Mouse (Mus musculus) left cerebral cortex, postnatal 25 days (tissue): ENCODE data around the gene Gdf2. TPM values are rescaled to one million over a fixed set of nuclear protein-coding genes. Genes with fewer than 3 reads are reported as not detected.

Experiments
- DNase-seq, 2 experiments: peaks; one replicate each; pipeline ENCODE4 v3.0.0; 2022; ENCODE audit warnings: low spot score in 2 of 2, mixed read lengths in 1 of 2
- intact Hi-C: fragments of 180-260 bp; cut with DNase I; formaldehyde crosslinking; loops from one replicate; pipeline ENCODE4 v1.15.1; 2025
- total RNA-seq, 2 experiments: library from RNA; stranded (reverse); gene quantifications; 2 replicates each; pipeline ENCODE4 v1.2.3; 2021

The Gdf2 gene
- total RNA-seq, 2 experiments from 2014 or later, result not detected

- no peak for DNase-seq
- intact Hi-C loops, result no loop called here
Observed at GRCm38 (mm10) chr14:33952233-33952981, 11.6 kb downstream of the Gdf2 start.

DNA sequence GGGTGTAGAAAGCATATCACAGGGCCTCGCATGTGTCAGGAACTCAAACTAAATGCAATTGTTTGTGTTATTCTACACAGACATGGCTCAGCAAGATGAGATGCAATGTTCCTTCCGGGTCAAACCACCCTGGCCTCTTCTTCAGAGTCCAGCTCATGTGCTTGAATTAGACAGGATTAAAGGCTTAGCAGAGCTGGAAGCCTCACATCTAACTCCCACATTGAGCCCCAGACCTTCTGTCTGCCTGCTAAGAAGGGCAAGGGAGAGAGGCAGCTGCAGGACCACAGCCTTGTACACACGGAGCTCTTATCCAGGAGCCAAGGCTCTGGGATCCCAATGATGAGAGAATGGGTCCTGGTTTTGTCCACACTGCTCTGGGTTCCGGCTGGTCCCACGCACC lies 12.9 kb downstream of the Gdf2 start, which contains the start of gene Rbp3:
Rbp3 (plus strand) TSS at position 243 of the 400 bp plus-strand sequence.
- DNase-seq, result no peak
- intact Hi-C loops, result no loop called here

GRCm38 (mm10) chr14:33956055-33956454 lies 15.2 kb downstream of the Gdf2 start:
- intact Hi-C loops, result no loop called here

GRCm38 (mm10) chr14:33958186-33958585 lies 17.3 kb downstream of the Gdf2 start:
- intact Hi-C loops, result no loop called here
- DNase-seq, result peak in 1 of 2 experiments; percentile 55

More at GRCm38 (mm10) chr14:33956055-33956454, 15.2 kb downstream of the Gdf2 start:
- no peak for DNase-seq

DNA sequence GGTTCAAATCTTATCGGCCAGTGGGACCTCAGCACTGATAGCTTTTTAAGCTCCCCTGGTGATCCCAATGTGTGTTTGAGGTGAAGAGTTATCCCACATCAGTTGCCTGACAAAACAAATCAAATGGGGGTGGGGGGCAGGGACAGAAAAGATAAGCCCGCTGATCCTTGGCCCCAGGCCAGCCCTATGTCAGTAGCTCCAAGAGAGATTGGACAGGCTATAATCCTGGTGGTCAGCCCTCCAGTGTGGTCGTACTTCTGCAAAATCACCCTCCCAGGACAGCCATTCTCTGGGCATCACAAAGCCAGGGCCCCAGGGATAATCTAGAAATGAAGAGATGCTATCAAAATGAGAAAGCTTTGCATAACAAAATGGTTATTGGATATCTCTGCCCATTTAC lies 18.0 kb downstream of the Gdf2 start:
- intact Hi-C loops, result no loop called here
- no peak for DNase-seq

DNA sequence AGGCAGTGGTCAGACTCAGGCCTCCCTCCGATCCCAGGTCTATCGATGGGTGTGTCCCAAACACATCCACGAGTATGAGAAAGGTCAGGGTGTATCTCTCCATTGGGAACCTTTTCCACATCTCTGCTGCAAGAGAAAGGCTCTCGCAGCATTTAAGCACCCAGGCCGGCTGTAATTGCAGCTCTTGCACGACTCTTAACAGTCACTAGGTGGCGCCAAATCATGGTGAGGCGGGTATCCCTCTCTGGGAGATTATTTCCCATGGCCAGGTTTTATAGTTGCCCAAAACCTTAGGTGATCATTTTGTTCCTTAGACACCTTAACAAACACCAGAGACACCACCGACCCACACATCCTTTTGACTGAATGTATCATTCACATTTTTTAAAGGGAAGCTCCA lies 18.5 kb downstream of the Gdf2 start:
- intact Hi-C loops, result no loop called here
- peak; percentile 63 to 69 for DNase-seq

GRCm38 (mm10) chr14:33965675-33966074 lies 24.8 kb downstream of the Gdf2 start:
- DNase-seq, result no peak
- intact Hi-C loops, result no loop called here

DNA sequence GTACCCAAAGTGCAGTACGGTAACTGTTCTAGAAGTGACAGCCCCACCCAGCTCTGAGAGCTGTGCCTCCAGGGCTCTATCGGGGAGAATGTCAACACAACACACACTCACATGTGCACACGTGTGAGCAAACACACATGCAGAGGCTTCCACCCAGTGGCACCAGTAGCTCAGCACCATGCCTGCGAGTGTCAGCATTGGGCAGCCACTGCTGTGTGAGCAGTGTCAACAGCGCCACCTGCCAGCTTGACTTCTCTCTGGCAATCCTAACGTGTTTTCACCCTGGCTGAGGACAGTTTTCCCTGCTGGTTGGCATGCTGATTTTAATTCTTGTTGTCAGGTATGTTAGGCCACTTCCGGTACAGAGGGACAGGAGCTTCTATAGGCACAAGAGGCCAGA lies 31.8 kb downstream of the Gdf2 start:
- intact Hi-C loops, result no loop called here
- DNase-seq, result no peak

- intact Hi-C loops, result no loop called here
- peak in 1 of 2 experiments; percentile 41 for DNase-seq
Observed at GRCm38 (mm10) chr14:33974752-33975151, 33.9 kb downstream of the Gdf2 start.

DNA sequence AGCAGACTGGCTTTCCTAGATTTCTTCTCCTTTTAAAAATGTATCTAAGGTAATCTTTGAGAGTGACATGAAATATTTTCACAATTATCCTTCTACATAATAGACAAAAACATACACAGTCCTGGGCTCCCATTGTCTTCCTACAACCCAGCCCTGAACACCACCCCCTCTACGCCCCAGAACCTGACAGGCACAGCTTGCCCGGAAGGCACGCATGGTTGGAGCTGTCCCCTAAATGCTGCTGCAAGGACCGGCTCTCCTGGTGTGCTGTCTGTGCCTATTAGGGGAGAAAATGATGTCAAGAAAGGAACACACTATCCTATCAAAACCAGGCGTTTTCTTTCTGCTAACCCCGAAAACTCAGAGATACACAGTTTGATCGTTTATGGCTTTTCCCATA lies 36.9 kb downstream of the Gdf2 start:
- no peak for DNase-seq
- intact Hi-C loops, result no loop called here

- intact Hi-C loops, result no loop called here
- DNase-seq, result no peak
Observed at GRCm38 (mm10) chr14:33978604-33979059, 37.8 kb downstream of the Gdf2 start, which contains the start of gene Zfp488. Gene Zfp488 (minus strand): TSS chr14:33978764.

GRCm38 (mm10) chr14:33989201-33989600 lies 48.4 kb downstream of the Gdf2 start:
- no peak for DNase-seq
- intact Hi-C loops, result no loop called here

DNA sequence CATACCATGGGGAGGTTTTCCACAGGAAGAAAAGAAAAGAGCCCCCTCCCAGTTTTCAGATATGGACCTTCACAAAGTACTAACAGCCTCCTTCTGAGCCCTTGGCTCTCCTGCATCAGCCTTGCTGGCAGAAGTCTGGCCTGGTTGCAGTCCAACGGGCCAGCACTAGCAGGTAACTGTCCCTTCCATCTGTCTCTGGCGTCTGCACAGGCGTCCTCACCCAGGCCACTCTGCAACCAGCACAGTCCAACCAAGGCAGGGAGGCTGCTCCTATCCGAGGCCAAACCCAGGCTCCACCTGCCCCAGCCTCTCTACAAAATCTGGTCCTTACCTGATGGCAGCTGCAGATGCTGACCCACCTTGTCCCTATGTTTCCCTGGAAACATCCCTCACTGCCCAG lies 51.1 kb downstream of the Gdf2 start:
- DNase-seq, result no peak
- intact Hi-C loops, result no loop called here

GRCm38 (mm10) chr14:33993051-33993450 lies 52.2 kb downstream of the Gdf2 start:
- DNase-seq, result no peak
- intact Hi-C loops, result no loop called here

DNA sequence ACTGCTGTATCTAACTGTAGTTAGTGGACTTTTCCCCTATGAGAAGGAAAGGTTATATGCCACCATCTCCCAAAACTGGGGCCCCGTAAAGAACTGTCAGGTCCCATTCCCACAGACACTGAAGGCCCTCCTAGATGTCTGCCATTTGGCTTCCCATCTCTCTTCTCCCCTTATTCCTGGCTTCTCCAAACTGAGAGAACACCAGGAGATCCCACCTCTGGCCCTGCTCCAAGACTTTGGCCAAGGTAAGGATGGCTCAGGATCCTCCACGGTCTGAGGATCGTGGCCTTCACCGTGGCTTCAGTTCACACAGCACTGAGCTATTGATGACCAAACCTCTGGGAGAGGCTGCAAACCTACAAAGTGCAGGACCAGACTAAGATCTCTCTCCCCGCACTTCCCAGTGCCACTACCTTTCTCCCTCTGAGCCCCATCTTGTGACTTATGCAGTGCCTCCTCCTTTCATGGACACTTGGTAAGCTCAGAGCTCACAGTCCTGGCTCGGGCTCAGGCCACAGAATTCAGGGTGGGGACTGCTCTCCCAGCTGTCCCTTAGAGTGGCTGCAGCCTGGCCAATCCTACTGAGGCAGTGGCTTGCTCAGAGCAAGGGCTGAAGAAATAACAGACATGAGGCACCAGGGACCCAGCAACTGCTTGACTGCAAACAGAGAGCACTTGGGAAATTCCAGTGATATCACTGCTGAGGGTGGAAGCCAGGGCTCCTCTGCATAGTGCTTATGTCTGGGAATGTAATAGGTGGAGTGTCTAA lies 52.9 kb downstream of the Gdf2 start:
- no peak for DNase-seq
- intact Hi-C loops, result no loop called here

Other genes with a start within 250 kb of the Gdf2 start
- 1 to 10 TPM; 3.4 to 3.9 TPM for gene Gdf10, start 17.5 kb upstream of the Gdf2 start, total RNA-seq
- under 1 TPM in 1 of 2 experiments, not detected in 1; 0.09 TPM for gene Rbp3, start 13.0 kb downstream of the Gdf2 start, total RNA-seq
- 1 to 10 TPM; 3.5 to 4.8 TPM for gene Zfp488, start 37.7 kb downstream of the Gdf2 start, total RNA-seq
- gene Gm30083, start 74.1 kb downstream of the Gdf2 start, total RNA-seq, result not detected
- gene Gm5460, start 75.7 kb downstream of the Gdf2 start, total RNA-seq, result not detected
- gene Antxrl, start 111.7 kb downstream of the Gdf2 start, total RNA-seq, result not detected
- gene Anxa8, start 144.9 kb downstream of the Gdf2 start, total RNA-seq, result 1 to 10 TPM in 1 of 2 experiments, under 1 TPM in 1; 0.87 to 1.1 TPM
- gene A630023A22Rik, start 161.7 kb downstream of the Gdf2 start, total RNA-seq, result not detected
- not detected for gene Npy4r, start 211.4 kb downstream of the Gdf2 start, total RNA-seq